Mouse (Mus musculus): ENCODE measurements around the gene Tab2.

- TF ChIP-seq CTCF (conservative IDR thresholded peaks at IDR 0.05; ENCODE audit: low read length) = no peak
- no peak for TF ChIP-seq POU5F1 (IDR thresholded peaks at IDR 0.05; ENCODE audit: borderline replicate concordance, low read length)
Measured at GRCm38 (mm10) chr10:7976462-7976861, 20.4 kb upstream of the Tab2 start.

Measured in E14TG2a.4 (cell line).